Mouse (Mus musculus) lung, postnatal 25 days (tissue): Measurements from ENCODE around the gene Galns.

ENCODE experiments used
- DNase-seq: peaks from one replicate; pipeline ENCODE4 v3.0.0; 2022; ENCODE audit warnings: low spot score

Gene Galns

DNA sequence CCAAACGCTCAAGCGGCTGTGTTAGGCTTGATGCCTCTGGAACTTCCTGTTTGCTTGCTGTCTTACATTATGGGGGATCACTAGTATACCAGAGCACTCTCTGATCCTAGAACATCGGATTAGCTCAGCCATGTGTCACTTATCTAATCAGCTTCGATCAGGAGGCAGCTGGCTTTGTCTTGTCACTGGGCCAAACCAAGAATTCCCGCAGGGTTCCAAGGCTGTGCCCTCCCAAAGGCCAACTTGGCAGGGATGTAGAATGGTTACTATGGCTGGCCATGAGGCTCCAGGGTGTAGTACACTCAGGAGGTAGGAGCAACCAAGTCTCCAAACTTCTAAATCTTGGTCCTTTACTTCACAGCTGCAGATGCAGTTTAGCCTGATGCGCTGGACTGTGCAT, 44.5 kb downstream of the Galns start:
- no peak for DNase-seq

DNA sequence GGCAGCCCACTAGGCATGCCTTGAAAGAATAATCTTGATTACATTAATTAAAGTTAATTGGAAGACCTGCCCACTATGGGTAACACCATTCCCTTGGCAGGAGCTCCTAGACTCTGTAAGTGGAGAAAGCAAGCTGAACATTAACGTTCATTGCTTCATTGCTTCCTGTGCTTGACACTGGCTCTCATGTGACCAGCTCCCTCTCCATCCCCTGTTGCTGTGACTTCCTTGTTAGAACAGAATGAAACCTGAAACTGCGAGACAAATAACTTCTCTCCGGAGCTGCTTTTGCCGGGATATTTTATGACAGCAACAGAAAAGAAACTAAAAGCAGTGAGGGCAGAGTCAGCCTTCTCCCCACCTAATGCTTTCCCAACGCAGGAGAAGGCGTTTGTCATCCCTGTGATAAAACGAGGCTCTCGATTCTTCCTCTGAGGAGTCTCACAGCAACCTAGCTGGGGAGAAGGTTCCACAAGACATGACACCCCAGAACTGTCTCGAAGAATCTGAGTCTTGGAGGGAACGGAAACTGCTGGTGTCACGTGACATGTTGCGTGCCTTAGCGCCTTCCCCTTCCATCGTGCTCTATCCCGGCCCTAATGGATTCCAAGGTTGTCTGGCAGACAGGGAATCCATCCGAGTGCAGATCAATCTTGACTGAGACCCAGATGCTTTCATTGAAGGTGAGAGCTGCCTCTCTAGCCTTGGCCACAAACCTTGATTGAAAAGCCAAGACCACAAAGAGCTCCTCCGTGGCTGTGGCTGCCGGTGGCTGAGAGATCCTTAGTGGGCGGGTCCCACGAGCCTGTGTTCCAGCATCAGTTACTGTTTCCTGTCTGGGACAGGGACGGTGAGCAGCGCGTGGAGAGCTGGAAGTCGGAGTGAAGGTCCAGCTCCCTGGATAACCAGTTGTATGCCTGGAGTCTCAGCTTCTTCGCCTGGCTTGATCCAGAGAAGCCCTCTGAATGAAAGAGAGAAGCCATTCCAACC, 46.6 kb downstream of the Galns start:
- no peak for DNase-seq

DNA sequence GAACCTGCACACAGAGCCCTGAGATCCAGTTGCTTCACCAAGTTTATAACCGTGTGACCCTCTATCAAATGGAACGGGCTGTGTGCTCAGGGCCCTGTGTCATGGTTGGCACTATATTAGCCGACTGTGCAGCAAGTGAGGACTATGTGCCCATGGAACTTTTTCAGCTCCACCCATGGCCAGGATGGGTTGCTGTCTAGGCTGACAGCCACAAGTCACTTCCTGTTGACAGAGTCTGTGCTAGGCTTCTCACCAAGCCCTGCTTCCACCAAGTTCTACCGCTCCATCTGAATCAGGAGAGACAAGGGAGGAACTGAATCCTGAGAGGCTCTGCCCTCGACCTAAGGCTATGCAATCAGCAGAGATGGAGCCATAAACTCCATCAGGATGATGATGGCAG, 50.1 kb downstream of the Galns start:
- DNase-seq, result no peak

DNA sequence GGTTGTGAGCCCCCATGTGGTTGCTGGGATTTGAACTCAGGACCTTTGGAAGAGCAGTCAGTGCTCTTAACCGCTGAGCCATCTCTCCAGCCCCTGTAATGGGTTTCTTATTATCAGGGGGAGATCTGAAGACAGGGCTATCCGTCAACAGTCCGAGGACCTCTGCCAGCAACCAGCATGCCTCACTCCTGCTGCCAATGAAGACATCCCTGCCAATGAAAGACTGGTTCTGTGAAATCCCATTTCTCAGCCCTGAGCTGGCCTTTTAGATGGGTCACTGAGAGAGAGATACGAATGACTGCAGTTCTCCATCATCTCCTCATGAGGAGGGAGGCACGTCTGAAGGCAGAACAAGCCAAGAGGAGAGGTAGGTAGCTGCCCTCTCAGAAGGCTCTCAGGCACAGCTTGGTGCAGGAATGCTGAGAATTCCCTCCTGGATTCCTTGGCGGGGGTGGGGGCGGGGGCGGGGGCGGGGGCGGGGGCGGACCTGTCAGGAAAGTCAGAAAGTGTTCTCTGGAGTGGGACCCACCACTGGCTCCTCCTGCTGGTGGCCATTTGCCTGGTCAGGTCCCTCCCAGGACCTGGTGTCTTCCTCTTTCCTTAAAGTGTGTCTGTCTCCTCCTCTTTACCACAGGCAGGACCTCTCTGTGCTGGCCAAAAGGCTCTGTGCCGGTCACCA, 52.5 kb downstream of the Galns start:
- no peak for DNase-seq

DNA sequence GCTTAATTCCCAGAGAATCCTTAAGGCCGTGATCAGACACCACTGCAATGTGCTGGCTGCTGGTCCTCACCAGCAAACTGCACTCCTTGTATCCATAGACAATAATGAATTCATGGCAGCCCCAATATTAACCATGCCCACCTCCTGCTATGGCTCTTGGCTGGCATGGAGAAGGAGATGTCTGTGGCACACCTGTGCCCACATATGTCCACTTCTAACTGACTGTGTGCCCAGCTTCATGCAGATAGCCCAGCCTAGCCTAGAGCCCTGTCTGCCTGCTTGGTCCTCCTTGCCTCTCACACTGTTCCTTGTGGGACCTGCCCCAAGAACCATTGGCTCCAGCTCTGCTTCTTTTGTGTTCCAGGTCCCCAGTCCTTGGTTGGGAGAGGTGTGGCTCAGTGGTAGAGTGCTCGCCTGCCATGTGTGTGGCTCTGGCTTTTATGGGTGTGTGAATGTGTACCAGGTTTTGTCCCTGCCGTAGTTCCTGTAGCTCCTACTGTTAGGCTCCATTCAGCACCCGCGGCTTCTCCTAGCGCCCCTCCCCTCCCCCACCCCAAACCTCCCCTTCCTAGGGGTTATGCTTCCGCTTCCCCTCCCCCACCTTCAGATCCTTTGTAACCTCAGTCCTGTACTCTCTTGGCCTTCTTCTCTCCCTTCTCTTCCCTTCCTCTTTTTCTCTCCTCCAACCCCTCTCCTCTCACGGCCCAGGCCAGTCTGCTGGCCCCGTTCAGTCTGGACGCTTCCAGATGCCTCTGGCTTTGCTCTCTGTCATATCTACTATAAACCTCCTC, 53.8 kb downstream of the Galns start:
- no peak for DNase-seq

DNA sequence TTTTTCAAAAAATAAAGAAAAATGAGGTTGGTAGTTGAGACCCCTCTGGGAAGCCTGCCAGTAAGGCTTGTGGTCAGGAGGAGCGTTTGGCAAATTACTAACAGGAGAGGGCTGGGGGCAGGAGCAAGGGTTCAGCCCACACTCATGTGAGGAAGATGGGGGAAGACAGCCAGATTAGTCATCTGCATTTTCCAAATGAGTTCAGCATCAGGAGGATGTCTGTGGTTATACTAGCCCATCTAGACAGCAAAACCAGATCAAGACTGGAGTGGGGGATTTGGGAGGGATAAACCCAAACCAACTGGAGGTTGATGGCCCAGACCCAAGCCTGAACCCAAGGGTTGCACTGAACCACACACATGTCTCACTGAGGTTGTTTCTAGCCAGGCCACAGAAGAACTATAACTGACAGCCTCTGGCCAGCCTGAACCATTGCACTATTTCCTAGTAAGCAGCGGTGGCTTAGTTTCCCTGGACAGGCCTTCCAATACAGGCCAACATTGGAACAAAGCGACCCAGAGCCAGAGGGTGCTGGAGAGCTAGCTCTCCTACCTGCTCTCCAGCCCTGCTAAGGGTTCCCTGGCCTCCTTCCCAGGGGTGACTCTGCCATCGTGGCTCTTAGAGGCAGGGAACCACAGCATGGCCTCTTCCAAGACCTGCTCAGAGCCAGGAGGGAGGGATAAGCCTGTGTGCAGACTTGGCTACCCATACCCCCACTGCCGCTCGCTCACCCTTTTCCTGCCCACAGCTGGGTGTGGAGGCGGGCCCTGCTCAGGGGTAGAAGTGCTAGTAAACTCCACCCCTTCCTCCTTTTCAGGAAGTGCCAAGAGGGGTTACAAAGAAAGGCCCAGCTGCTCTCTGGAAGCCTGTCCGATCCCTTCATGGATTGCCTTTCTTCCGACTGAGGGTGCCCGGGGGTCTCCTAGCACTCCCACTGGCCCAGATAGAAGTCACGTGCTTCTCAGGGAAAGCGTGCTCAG, 54.9 kb downstream of the Galns start:
- peak; percentile 87 for DNase-seq

DNA sequence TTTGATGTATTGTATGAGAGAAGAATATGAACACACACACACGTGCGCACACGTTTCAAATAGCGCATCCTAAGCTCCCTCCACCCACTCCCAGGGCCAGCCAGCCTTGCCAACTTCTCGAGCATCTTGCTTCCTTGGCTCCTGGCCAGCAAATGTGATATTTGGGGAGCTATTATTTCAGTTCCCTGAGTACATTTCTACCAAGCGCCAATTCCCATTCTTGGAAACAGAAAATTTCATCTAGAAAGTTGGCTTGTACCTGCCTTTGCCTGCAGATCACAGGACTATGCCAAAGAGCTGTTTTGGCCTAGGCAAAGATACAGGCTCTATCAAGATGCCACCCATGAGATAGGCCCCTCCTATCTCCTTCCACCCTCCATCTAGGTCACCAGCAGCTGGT, 56.5 kb downstream of the Galns start:
- DNase-seq, result no peak

DNA sequence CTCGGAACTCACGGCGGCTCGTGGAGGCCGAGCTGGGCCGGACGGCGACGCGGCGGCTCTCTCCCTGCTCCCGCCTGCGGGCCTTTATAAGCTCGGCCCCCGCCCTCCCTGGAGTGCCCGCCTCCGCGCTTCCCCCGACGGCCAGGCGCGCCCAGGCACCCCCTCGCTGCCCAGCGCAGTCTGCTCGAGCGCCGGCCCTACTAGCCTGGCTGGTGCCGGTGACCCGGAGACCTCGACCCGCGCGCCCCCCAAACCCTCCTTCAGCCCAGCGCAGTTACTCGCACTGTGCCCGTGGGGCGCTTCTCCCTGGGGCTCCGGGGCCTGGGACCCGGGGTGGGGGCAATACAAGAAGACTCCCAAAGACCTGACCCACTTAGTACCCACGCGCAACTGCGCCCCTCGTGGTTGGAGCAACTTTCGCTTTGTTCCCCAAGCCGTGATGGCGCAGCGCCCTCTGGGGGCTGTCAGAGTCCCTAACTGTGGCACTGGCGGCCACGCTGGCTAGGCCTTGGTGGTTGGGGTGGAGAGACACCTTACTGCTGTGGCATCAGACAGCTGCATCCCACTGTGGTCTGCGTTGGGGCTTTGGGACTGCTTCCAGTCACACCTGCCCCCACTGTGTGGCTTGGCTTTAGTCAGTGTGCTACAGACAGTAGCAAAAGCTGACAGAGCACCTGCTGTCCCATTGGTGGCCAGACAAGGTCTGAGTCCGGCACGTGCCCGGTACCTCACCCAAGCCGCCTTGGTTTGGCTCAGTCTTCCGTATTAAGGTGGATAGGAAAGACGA, 59.8 kb downstream of the Galns start, which contains the start of gene Piezo1:
Gene Piezo1 (minus strand): TSS at position 65 of the 787 bp plus-strand sequence.
- peak; percentile 94 for DNase-seq

DNA sequence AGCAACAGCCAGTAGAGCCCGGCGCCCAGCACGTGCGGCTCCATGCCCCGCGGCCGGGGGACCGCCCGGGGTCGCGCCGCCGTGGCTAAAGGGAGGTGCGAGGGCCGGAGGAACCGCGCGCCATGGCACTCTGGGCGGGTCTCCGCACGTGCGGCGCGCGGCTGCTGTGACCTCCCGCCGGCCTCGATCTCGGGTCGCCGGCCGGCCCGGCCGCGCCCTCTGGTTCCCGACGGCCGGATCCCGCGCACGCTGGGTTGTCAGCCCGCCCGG, 60.3 kb downstream of the Galns start:
- no peak for DNase-seq

DNA sequence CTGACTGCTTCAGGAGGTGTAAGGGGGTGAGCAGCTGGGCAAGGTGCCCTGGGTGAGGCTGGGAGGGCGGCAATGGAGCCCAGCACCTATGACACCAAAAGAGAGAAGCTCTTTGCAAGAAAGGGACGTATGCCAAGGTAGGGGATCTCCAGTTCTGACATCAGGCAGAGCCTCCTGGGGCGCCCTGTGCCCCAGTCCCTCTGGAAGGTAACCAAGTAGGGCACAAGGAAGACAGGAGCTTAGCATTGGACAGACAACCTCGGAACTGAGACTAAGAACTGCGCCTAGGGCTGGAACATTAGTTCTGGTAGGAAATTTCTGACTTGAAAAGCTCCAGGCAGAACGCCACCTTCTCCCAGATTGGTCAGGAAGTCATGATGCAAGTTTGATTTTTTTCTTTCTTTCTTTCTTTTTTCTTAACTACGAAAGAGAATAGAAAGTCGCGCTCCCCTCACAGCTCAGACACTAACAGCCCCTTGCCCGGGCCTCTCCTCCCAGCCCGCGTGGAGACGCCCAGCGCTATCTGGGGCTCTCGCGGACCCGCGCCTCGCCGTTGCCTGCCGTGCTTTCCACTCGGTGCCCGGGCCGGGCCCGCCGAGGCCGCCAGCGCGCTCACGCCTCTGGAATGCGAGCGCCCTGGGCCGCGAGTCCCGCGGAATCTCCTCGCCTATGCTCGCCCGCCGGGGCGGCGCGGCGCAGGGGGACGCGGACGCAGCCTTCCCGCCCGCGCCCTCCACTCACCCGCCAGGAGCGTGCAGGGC, 60.8 kb downstream of the Galns start:
- no peak for DNase-seq

DNA sequence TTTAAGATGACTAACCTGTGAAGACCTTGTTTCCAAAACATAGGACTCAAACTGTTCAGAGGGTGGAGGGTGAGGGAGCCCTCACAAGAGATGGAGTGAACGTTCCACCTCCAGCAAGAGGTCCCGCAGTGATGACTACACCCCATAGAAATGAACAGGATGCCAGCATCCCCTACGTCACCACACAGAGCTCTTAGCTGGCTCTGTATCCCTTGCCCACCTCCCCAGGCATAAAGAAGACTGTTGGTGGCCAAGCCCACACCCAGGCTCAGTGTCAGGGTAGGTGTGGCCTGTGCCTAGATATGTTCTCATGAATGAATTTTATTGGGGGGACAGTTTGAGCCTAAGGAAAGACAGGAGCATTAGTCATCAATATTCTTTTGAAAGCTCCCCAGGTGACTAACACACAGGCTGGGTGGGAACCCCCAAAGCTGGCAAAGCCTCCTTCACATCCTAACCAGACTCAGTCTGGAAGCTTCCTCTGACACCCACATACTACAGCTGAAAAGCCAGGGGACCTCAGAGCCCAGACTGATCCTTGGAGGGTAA, 62.3 kb downstream of the Galns start:
- no peak for DNase-seq

DNA sequence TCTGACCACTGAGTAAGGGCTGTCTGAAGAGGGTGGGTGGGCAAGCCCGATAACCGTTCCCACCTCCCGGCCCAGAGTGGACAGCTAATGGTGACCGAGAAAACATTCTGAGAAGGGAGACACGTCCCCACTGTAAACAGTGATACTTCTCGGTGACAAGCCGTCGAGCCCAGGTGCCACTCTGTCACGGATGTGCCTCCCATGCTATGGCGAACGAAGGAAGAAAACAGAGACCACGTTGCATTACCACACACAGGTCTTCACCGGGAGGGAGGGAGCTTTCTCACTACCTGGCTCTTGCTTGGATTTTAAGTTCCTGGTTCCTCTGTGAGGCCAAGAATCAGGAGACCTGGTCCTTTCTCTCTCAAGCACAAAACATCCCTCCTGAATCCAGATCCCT, 62.9 kb downstream of the Galns start:
- DNase-seq, result no peak

DNA sequence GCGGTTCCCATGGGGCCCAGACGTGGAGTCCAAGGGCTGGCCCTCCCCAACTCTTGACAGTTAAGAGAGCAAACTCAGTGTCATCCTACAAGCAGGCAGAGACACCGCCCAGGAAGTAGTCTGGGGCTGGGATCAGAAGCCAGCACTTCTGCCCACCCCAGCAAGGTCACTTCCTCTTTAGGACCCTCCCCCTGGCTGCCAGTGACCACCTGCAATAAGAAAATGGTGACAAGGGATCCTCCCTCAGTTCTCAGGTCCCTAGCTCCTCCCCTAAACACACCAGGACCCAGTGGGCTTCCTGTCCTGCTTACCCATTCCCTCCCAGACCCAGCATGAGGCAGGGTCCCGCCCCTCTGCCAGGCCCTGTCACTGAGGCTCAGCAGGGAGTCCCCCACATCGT, 63.4 kb downstream of the Galns start:
- DNase-seq, result peak; percentile 79

DNA sequence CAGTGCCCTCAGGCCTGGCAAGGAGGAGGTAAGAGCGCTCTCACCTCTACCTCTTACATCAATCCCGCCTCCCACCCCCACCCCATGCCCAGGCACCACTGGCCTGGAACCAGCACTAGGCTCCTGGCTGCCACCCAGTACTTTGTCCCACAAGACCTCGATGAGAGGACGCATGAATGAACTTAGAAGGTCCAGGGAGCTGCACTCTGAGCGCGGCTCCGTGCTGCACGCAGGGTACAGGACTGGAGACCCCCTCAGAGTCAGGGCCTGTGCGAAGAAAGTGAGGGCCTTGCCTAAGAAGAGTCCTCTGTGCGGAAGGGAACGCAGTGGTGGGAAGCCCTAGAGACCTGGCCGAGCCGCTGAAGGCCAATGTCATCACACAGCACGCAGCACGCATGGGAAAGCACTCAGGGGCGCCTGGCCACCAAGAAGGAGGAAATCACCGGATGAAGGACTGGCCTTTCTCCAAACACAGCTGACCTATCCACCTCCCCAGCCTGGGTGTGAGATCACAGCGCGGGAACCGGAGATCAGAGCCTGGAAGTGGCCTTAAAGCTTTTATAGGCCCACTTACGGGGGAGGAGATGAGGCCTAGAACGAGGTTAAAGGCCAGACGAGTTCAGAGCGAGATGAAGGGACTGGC, 64.3 kb downstream of the Galns start:
- DNase-seq, result no peak

DNA sequence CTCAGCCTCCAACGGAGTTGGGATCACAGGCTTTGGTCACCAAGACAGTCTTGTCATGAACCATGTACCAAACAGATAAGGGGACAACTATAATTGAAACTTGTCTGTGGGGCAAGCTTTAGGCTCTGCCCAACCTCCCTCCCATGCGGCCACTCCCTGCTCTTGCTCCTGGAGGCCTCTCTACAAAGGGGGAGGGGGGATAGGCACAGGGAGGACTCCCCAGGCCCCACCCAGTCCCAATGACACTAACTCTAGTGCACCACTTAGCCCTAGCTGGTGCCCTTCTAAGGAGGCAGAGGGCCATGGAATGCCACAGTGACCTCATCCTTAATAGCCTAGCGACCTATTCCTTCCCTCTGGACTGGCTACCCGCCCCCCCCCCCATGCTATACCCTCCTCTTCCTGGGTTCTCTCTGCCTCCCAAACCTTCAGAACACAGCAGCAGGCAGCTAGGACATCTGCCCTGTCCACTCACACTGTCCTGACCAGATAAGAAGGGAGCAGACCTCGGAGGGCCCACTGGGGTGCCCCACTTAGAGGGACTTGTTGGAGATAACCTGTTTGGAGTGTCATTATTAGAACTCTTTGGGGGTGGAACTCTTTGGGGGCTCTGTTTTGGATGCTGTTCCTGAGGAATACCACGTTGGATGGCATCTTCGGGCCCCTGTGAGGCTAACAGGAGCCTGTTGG, 65.1 kb downstream of the Galns start:
- DNase-seq, result no peak

DNA sequence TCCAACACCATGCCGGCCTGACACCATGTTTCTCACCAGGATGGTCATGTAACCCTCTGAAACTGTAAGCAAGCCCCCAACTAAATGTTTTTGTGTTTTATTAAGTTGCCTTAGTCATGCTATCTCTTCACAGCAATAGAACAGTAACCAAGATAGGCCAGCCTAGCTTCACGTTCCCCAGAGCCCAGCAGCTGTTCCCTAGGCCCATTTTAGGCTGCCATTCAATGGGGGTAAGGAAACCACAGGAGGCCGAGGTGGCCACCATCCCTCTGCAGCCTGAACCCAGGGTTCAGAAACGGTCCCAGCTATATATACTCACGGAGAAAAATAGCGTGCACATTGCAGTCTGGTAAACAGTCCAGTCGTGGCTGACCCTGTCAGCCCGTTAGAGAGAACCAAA, 67.1 kb downstream of the Galns start:
- no peak for DNase-seq

DNA sequence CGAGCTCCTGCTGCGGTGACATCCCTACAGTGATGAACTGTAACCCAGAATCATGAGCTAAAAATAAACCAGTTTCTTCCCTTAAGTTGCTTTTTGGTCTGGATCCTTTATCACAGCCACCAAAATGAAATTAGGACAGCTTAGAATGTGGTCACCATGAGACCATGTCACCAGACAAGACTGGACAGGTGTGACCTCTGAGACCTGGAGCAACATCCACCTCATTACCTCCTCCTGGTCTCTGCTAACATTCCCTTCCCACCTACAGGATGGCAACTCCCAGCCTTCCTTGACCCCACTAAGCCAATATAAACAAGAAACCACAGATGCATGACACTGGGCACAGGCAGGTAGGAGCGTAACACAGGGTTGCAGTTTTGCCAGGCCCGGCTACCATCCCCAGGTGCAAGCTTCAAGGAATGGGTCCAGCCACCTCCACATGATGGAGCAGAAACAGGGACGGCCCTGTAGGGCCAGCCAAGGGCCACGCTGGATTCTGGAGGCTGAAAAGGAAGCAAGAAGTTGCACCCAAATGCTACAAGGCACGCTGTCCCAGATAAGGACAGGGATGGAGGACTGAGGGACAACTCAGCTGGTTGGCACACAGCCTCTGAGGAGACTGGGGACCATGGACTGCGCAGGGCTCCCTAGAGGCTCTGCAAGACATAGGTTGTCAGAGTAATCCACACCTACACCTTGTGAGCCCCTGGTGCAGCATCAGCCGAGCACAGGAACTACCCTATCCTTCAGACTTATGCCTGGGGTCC, 72.8 kb downstream of the Galns start:
- no peak for DNase-seq

DNA sequence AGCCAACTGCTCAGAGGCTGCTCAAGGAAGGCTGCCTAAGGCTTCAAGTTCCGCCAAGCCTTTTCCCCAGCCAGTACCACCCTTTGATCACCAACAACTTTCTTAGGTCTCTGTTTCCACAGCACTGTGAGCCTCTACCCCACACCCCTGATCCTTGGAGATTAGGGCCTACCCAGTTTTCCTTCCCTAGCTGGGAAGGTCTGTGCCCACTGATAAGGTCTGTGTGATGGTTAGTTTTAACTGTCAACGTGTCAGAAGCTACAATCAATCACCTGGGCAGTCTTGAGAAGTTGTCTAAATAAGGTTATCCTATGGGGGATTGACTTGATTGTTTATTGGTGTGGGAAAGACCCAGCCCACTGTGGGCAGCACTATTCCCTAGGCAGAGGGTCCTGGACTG, 73.5 kb downstream of the Galns start:
- no peak for DNase-seq
